Mouse (Mus musculus): ENCODE data around the gene Fam71d.

The Fam71d gene

GRCm38 (mm10) chr12:78773211-78773610 is 81.9 kb downstream of the Fam71d start:
- DNase-seq (ENCODE audit: low spot score) = no peak

GRCm38 (mm10) chr12:78777916-78778315 is 86.6 kb downstream of the Fam71d start:
- no peak for DNase-seq (ENCODE audit: low spot score)

GRCm38 (mm10) chr12:78778423-78779067 is 87.2 kb downstream of the Fam71d start:
- no peak for DNase-seq (ENCODE audit: low spot score)

All from yolk sac, embryonic 10.5 days (tissue).